Mouse (Mus musculus) CH12.LX (cell line): ENCODE results near the gene Vmn2r89. TPM values are rescaled to one million over a fixed set of nuclear protein-coding genes. Genes with fewer than 3 reads are reported as not detected.

Experiments
- DNase-seq: peaks from one replicate; pipeline ENCODE4 v3.0.0-alpha.2; 2013; ENCODE audit errors: extremely low read depth
- H3K27ac ChIP-seq: 2 replicates; pipeline ENCODE4 v1.5.1; 2012; ENCODE audit warnings: low read depth, mild to moderate bottlenecking, control low read depth, moderate library complexity; ENCODE audit not compliant: insufficient read depth
- H3K27me3 ChIP-seq: replicated peaks from 2 replicates; pipeline ENCODE3; 2012; ENCODE audit warnings: inconsistent platforms
- H3K36me3 ChIP-seq, 2 experiments: replicated peaks in 1 of 2; 2 replicates each; pipeline versions ENCODE3 to v1.6.1; 2012; ENCODE audit warnings: inconsistent platforms in 1 of 2, low read length in 1 of 2, mild to moderate bottlenecking in 1 of 2, mixed read lengths in 1 of 2, moderate library complexity in 1 of 2; ENCODE audit not compliant: control insufficient read depth in 1 of 2, insufficient read depth in 1 of 2
- H3K4me1 ChIP-seq, 2 experiments: 2 replicates each; pipeline ENCODE4 v1.6.1; 2012; ENCODE audit warnings: inconsistent platforms in 1 of 2, moderate library complexity in 1 of 2; ENCODE audit not compliant: insufficient read depth in 2 of 2, control insufficient read depth in 1 of 2
- H3K4me2 ChIP-seq: 2 replicates; pipeline ENCODE4 v1.6.1; 2012; ENCODE audit warnings: low read depth, mild to moderate bottlenecking, control low read depth; ENCODE audit not compliant: poor library complexity, insufficient read depth, severe bottlenecking
- H3K4me3 ChIP-seq, 3 experiments: fragments of 150-350 bp in 1 of 3; sonication (generic) in 1 of 3; replicated peaks in 1 of 3; 2 replicates each; pipeline versions ENCODE3 to v1.5.1; 2011 to 2012; ENCODE audit warnings: low read depth in 2 of 3, low read length in 2 of 3, mild to moderate bottlenecking in 2 of 3, moderate library complexity in 2 of 3, control low read depth in 1 of 3, improper control_type of control experiment in 1 of 3, inconsistent platforms in 1 of 3, mixed read lengths in 1 of 3; ENCODE audit not compliant: poor library complexity in 1 of 3
- H3K79me2 ChIP-seq: replicated peaks from 2 replicates; pipeline ENCODE4 v1.6.1; 2012; ENCODE audit warnings: mild to moderate bottlenecking, moderate library complexity; ENCODE audit not compliant: control insufficient read depth, poor library complexity, insufficient read depth, severe bottlenecking; ENCODE audit errors: extremely low read depth
- H3K9ac ChIP-seq: 2 replicates; pipeline ENCODE4 v1.6.1; 2012; ENCODE audit warnings: low read depth, mild to moderate bottlenecking, control low read depth, moderate library complexity; ENCODE audit not compliant: insufficient read depth
- H3K9me3 ChIP-seq: replicated peaks from 2 replicates; pipeline ENCODE3; 2012; ENCODE audit warnings: low read length, inconsistent platforms, mixed read lengths
- BHLHE40 ChIP-seq: IDR thresholded peaks from 2 replicates; pipeline ENCODE4 v1.6.1; 2011; ENCODE audit warnings: mild to moderate bottlenecking, low read depth, low read length, improper control_type of control experiment
- E2F4 ChIP-seq: IDR thresholded peaks from 2 replicates; pipeline ENCODE4 v1.6.1; 2011; ENCODE audit warnings: low read depth, low read length, improper control_type of control experiment; ENCODE audit not compliant: insufficient replicate concordance
- EP300 ChIP-seq: IDR thresholded peaks from 2 replicates; pipeline ENCODE4 v1.6.1; 2011; ENCODE audit warnings: low read length, improper control_type of control experiment
- ETS1 ChIP-seq: conservative IDR thresholded peaks from 2 replicates; pipeline ENCODE4 v1.6.1; 2012; ENCODE audit warnings: low read depth, mild to moderate bottlenecking, inconsistent platforms, low read length, improper control_type of control experiment, moderate library complexity
- GABPA ChIP-seq: IDR thresholded peaks from 2 replicates; pipeline ENCODE4 v1.6.1; 2012; ENCODE audit warnings: low read depth, low read length, improper control_type of control experiment, inconsistent platforms; ENCODE audit not compliant: insufficient replicate concordance
- HCFC1 ChIP-seq: IDR thresholded peaks from 2 replicates; pipeline ENCODE4 v1.6.1; 2012; ENCODE audit warnings: low read depth, mild to moderate bottlenecking, inconsistent platforms, low read length, improper control_type of control experiment
- JUND ChIP-seq: conservative IDR thresholded peaks from 2 replicates; pipeline ENCODE4 v1.6.1; 2011; ENCODE audit warnings: low read depth, low read length, improper control_type of control experiment
- MAX ChIP-seq: IDR thresholded peaks from 2 replicates; pipeline ENCODE4 v1.6.1; 2011; ENCODE audit warnings: low read length, improper control_type of control experiment
- MAZ ChIP-seq: IDR thresholded peaks from 2 replicates; pipeline ENCODE4 v1.6.1; 2012; ENCODE audit warnings: low read depth, mild to moderate bottlenecking, inconsistent platforms, low read length, improper control_type of control experiment, moderate library complexity
- MXI1 ChIP-seq: IDR thresholded peaks from 2 replicates; pipeline ENCODE4 v1.6.1; 2011; ENCODE audit warnings: mild to moderate bottlenecking, low read depth, low read length, improper control_type of control experiment
- NELFE ChIP-seq: IDR thresholded peaks from 2 replicates; pipeline ENCODE4 v1.6.1; 2011; ENCODE audit warnings: low read depth, low read length, improper control_type of control experiment
- PAX5 ChIP-seq: IDR thresholded peaks from 2 replicates; pipeline ENCODE4 v1.6.1; 2012; ENCODE audit warnings: low read length, inconsistent platforms, mixed read lengths
- POLR2A ChIP-seq: IDR thresholded peaks from 2 replicates; pipeline ENCODE4 v1.6.1; 2011; ENCODE audit warnings: low read depth, mild to moderate bottlenecking, improper control_type of control experiment, low read length
- POLR2AphosphoS2 ChIP-seq: IDR thresholded peaks from 2 replicates; pipeline ENCODE4 v1.6.1; 2011; ENCODE audit warnings: low read depth, low read length, improper control_type of control experiment
- RCOR1 ChIP-seq: conservative IDR thresholded peaks from 2 replicates; pipeline ENCODE4 v1.6.1; 2012; ENCODE audit warnings: low read depth, mild to moderate bottlenecking, inconsistent platforms, low read length, improper control_type of control experiment
- SIN3A ChIP-seq: IDR thresholded peaks from 2 replicates; pipeline ENCODE4 v1.6.1; 2012; ENCODE audit warnings: low read length, improper control_type of control experiment, inconsistent platforms
- SMC3 ChIP-seq: IDR thresholded peaks from 2 replicates; pipeline ENCODE4 v1.6.1; 2011; ENCODE audit warnings: low read depth, low read length, improper control_type of control experiment
- UBTF ChIP-seq: IDR thresholded peaks from 2 replicates; pipeline ENCODE4 v1.6.1; 2012; ENCODE audit warnings: low read depth, mild to moderate bottlenecking, inconsistent platforms, low read length, improper control_type of control experiment, moderate library complexity
- USF2 ChIP-seq: conservative IDR thresholded peaks from 2 replicates; pipeline ENCODE4 v1.6.1; 2011; ENCODE audit warnings: low read depth, low read length, improper control_type of control experiment
- ZC3H11A ChIP-seq: IDR thresholded peaks from 2 replicates; pipeline ENCODE4 v1.6.1; 2012; ENCODE audit warnings: low read depth, mild to moderate bottlenecking, inconsistent platforms, low read length, improper control_type of control experiment
- ZKSCAN1 ChIP-seq: IDR thresholded peaks from 2 replicates; pipeline ENCODE4 v1.6.1; 2012; ENCODE audit warnings: low read depth, inconsistent platforms, low read length, improper control_type of control experiment, borderline replicate concordance
- ZMIZ1 ChIP-seq: IDR thresholded peaks from 2 replicates; pipeline ENCODE4 v1.6.1; 2012; ENCODE audit warnings: low read depth, mild to moderate bottlenecking, inconsistent platforms, low read length, improper control_type of control experiment
- ZNF384 ChIP-seq: IDR thresholded peaks from 2 replicates; pipeline ENCODE4 v1.6.1; 2012; ENCODE audit warnings: low read depth, low read length, improper control_type of control experiment, inconsistent platforms
- dilution Hi-C: fragments of 300-500 bp; cut with MboI; formaldehyde crosslinking; loops from 2 replicates; pipeline ENCODE4 v1.14.3; 2020; ENCODE audit warnings: low sequenced_read_pairs; ENCODE audit not compliant: extremely low pct_unique_long_range_greater_than_20kb, extremely low pct_ligation_motif_present
- in situ Hi-C: fragments of 300-500 bp; cut with MboI; formaldehyde crosslinking; loops from 3 replicates; pipeline ENCODE4 v1.14.3; 2019; ENCODE audit warnings: low sequenced_read_pairs, low pct_ligation_motif_present, low pct_unique_long_range_greater_than_20kb, mixed read lengths
- polyA plus RNA-seq: library from polyadenylated mRNA; unstranded; fragments of >175 nt; gene quantifications from 2 replicates; pipeline ENCODE4 v1.2.1, GENCODE M21; 2012; ENCODE audit warnings: low read depth; ENCODE audit not compliant: insufficient read length
- total RNA-seq, 2 experiments: library from RNA; depleted of rRNA; stranded (reverse); fragments of 300-350 nt in 1 of 2; fragments of >200 nt in 1 of 2; gene quantifications; 2 replicates each; pipeline ENCODE4 v1.2.3; 2012 to 2014

Vmn2r89 gene
- total and polyA plus RNA-seq, 3 experiments: 0.08 to 0.09 TPM; not detected in 1

DNA sequence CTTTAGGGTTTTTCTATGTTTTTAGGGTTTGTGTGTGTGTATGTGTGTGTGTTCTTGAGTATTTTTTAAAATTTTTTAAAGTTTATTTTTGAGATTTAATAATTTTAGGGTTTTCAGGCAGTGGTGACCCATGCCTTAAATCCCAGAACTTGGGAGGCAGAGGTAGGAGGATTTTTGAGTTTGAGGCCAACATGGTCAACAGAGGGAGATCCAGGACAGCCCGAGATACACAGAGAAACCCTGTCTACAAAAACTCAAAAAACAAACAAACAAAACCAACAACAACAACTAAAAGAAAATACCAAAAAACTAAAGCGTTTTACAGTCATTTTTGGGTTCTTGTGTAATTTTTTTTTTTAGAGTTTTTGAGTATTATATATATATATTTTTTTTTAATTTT lies 44.1 kb downstream of the Vmn2r89 start:
- TF ChIP-seq ZC3H11A (no peak), ZNF384 (no peak), SMC3 (no peak), E2F4 (no peak), USF2 (no peak), EP300 (no peak), RCOR1 (no peak), GABPA (no peak), ZMIZ1 (no peak)
- TF ChIP-seq, all 38 proteins: peak for 0
- no peaks in the 10 kb centered on the region for H3K36me3 ChIP-seq
- H3K4me2 ChIP-seq: no peak overlapping the region
- H3K9ac ChIP-seq: no peak overlapping the region
- no peak overlapping the region for H3K4me3 ChIP-seq
- dilution Hi-C loops: no loop called here
- no peak overlapping the region for H3K27ac ChIP-seq
- no peaks in the 10 kb centered on the region for H3K27me3 ChIP-seq
- no peaks in the 10 kb centered on the region for H3K79me2 ChIP-seq
- DNase-seq: no peak
- in situ Hi-C loops: no loop called here
- H3K9me3 ChIP-seq: no peaks in the 10 kb centered on the region
- H3K4me1 ChIP-seq: no peaks in the 10 kb centered on the region

GRCm38 (mm10) chr14:51496955-51497354 lies 45.3 kb downstream of the Vmn2r89 start:
- no peak overlapping the region for H3K27ac ChIP-seq
- no peak for DNase-seq
- no peak overlapping the region for H3K9ac ChIP-seq
- H3K4me3 ChIP-seq: no peak overlapping the region
- no peaks in the 10 kb centered on the region for H3K79me2 ChIP-seq
- TF ChIP-seq ZNF384: peak; percentile 60
- no peak for TF ChIP-seq MXI1
- TF ChIP-seq MAX: no peak
- dilution Hi-C loops (no loop called here), in situ Hi-C loops (no loop called here)
- no peak overlapping the region for H3K4me2 ChIP-seq
- H3K4me1 ChIP-seq: no peaks in the 10 kb centered on the region
- H3K36me3 ChIP-seq: no peaks in the 10 kb centered on the region
- no peaks in the 10 kb centered on the region for H3K9me3 ChIP-seq
- no peaks in the 10 kb centered on the region for H3K27me3 ChIP-seq

DNA sequence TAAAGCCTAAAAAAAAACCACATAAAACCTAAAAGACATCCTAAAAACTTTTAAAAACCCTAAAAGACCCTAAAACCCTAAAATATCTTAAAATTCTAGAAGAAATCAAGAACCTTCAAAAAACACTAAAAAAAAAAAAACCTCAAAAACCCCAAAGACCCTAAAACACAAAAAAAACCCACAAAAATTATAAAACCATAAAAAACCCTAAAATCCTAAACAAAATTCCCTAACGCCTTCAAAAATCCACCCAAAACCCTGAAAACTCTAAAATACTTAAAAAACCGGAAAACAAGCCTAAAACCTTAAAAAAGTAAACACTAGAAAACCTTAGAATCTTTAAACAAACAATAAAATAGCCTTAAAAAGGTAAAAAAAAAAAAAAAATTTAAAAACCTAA lies 46.3 kb downstream of the Vmn2r89 start:
- H3K9ac ChIP-seq: no peak overlapping the region
- no peak overlapping the region for H3K4me3 ChIP-seq
- no peaks in the 10 kb centered on the region for H3K36me3 ChIP-seq
- H3K4me2 ChIP-seq: no peak overlapping the region
- DNase-seq: no peak
- no peaks in the 10 kb centered on the region for H3K9me3 ChIP-seq
- TF ChIP-seq HCFC1 (no peak), RCOR1 (no peak), ZNF384 (peak; percentile 66), ZKSCAN1 (peak; percentile 33; the same call in 1 of the 2 replicates), MAZ (no peak), UBTF (no peak), NELFE (no peak), POLR2A (no peak), BHLHE40 (no peak), JUND (no peak), SIN3A (no peak), POLR2AphosphoS2 (no peak), ETS1 (no peak), PAX5 (no peak), GABPA (no peak)
- no peaks in the 10 kb centered on the region for H3K27me3 ChIP-seq
- H3K27ac ChIP-seq: no peak overlapping the region
- in situ Hi-C loops: no loop called here
- no peaks in the 10 kb centered on the region for H3K79me2 ChIP-seq
- H3K4me1 ChIP-seq: no peaks in the 10 kb centered on the region
- dilution Hi-C loops: no loop called here
